Mouse (Mus musculus): ENCODE data around the gene Fank1. TPM values are rescaled to one million over a fixed set of nuclear protein-coding genes. Genes with fewer than 3 reads are reported as not detected.
A peak's percentile ranks its signal among the peaks of the same experiment; 100 is the strongest.

Gene Fank1
- total RNA-seq, 1 experiment from 2014 or later, result not detected

DNA sequence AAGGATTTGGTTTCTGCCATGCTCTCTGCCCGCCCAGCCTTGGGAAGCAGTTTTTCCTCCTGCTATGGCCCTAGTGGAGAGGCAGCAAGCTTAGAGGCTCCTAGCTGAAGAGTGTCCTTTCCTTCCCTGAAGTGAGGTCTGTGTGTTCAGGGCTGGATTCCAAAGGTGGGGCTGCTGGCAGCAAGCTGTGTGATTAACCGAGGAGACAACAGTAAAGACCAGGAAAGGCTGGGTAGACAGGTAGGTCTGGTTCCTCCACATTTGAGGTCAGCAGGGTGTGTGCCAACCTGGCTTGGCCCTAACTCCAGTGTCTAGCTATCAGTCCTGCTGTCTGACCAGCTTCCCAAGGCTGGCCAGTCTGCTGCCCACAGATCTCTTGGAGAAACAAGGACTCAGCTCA, 18.1 kb downstream of the Fank1 start:
- ATAC-seq (replicated peaks in 1 of 2; ENCODE audit: insufficient read depth in 1 of 2, low FRiP score in 2 of 2, low TSS enrichment in 1 of 2, low read depth in 1 of 2, poor library complexity in 2 of 2, severe bottlenecking in 2 of 2), result no peak

DNA sequence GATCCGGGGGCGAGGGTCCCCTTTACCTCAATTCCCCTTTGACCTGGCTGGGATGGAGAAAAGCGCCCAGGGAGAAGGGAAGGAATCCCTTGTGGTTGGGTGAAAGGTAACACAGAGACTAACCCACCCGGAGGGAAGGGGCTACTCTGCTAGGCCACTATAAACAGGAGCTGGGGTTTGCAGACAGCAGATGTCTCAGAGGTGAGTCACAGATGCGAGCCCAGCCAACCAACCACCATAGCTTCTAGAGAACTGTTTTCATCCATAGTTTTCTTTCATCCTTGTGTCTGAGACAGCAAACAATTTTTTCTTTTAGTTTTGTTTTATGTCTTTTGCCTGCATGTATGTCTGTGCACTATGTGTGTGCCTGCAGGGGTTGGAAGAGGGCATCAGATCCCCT, 23.3 kb downstream of the Fank1 start:
- ATAC-seq (replicated peaks in 1 of 2; ENCODE audit: insufficient read depth in 1 of 2, low FRiP score in 2 of 2, low TSS enrichment in 1 of 2, low read depth in 1 of 2, poor library complexity in 2 of 2, severe bottlenecking in 2 of 2), result no peak

- no peak for ATAC-seq (replicated peaks in 1 of 2; ENCODE audit: insufficient read depth in 1 of 2, low FRiP score in 2 of 2, low TSS enrichment in 1 of 2, low read depth in 1 of 2, poor library complexity in 2 of 2, severe bottlenecking in 2 of 2)
These were observed 25.2 kb downstream of the Fank1 start for GRCm38 (mm10) chr7:133801823-133802222.

GRCm38 (mm10) chr7:133805614-133806175, 29.0 kb downstream of the Fank1 start:
- peak; percentile 75 to 76; a peak in 3 of 4 replicates for ATAC-seq (replicated peaks in 1 of 2; ENCODE audit: insufficient read depth in 1 of 2, low FRiP score in 2 of 2, low TSS enrichment in 1 of 2, low read depth in 1 of 2, poor library complexity in 2 of 2, severe bottlenecking in 2 of 2)

DNA sequence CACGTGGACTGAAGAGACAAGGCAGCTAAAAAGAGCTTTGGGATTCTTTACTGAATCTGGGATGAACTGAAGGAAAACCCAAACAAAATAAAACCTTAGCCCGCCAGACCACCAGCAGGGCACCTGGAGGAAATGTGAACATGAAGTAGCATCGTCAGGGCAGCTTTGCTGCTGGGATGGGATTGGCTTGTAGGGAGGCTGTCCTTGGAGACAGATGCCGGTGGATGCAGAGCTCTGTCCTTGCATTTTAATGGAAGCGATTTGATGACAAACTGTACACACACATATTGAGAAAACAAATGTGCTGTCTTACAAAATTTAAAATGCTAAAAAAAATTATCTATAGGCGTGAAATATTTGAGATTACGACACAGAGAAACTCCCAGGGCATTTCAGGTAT, 36.3 kb downstream of the Fank1 start:
- ATAC-seq (replicated peaks in 1 of 2; ENCODE audit: insufficient read depth in 1 of 2, low FRiP score in 2 of 2, low TSS enrichment in 1 of 2, low read depth in 1 of 2, poor library complexity in 2 of 2, severe bottlenecking in 2 of 2), result no peak

- ATAC-seq (replicated peaks in 1 of 2; ENCODE audit: insufficient read depth in 1 of 2, low FRiP score in 2 of 2, low TSS enrichment in 1 of 2, low read depth in 1 of 2, poor library complexity in 2 of 2, severe bottlenecking in 2 of 2), result no peak
These were observed 36.7 kb downstream of the Fank1 start for GRCm38 (mm10) chr7:133813331-133813730.

DNA sequence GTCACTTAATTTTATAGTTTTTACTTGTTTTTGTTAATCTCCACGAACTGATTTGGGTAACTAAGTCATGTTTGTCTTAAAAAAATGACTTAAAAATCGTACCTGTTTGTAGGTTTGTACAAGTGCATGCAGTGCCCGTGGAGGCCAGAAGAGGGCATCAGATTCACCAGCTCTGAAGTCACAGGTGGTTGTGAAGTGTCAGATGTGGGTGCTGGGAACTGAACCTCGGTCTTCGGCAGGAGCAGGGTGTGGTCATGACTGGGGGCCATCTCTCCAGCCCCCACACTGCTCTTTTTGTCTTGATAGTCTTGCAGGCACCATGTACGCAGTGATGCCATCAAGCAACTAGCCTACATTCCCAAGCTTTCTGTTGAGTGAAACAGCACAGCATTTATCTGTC, 47.1 kb downstream of the Fank1 start:
- no peak for ATAC-seq (replicated peaks in 1 of 2; ENCODE audit: insufficient read depth in 1 of 2, low FRiP score in 2 of 2, low TSS enrichment in 1 of 2, low read depth in 1 of 2, poor library complexity in 2 of 2, severe bottlenecking in 2 of 2)

GRCm38 (mm10) chr7:133824579-133824978, 47.9 kb downstream of the Fank1 start:
- ATAC-seq (replicated peaks in 1 of 2; ENCODE audit: insufficient read depth in 1 of 2, low FRiP score in 2 of 2, low TSS enrichment in 1 of 2, low read depth in 1 of 2, poor library complexity in 2 of 2, severe bottlenecking in 2 of 2), result no peak

DNA sequence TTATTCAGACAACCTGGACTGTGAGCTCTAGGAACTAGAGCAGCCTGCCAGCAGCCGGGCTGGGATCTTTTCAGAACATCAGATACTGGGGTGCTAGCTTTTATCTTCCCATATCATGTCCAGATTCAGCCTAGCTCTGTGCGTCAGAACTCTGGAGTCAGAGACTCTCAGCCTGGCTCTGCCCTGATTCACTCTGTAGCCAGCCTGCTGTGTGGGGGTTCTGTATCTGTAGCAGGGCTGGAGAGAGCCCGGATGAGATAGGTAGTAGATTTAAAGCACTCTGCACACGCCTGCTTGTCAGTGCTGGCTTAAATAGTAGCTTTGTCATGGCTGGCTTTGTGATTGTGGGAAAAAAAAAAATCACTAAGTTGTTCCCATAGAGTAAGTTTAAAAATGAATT, 51.9 kb downstream of the Fank1 start:
- no peak for ATAC-seq (replicated peaks in 1 of 2; ENCODE audit: insufficient read depth in 1 of 2, low FRiP score in 2 of 2, low TSS enrichment in 1 of 2, low read depth in 1 of 2, poor library complexity in 2 of 2, severe bottlenecking in 2 of 2)

DNA sequence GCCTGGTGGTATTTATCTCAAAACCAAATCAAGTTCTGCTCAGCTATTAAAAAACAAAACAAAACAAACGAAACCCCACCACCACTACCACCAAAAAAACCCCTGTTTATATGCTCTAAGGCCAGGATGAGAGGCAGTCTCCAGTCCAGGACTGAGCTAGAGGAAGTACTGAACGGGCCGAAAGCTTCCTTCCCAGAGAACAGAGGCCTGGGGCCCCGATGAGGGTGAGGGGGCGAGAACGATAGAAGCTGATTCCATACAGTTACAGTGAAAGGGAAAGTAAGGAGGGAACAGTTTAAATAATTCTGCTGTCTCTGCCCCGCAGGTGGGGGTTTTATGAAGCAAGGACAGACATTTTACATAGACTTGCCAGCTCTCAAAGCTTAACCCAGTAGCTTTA, 52.9 kb downstream of the Fank1 start:
- peak; percentile 64 to 83 for ATAC-seq (replicated peaks in 1 of 2; ENCODE audit: insufficient read depth in 1 of 2, low FRiP score in 2 of 2, low TSS enrichment in 1 of 2, low read depth in 1 of 2, poor library complexity in 2 of 2, severe bottlenecking in 2 of 2)

GRCm38 (mm10) chr7:133839546-133839945, 62.9 kb downstream of the Fank1 start:
- 0 out of 4 replicates have a peak, but pooled peaks have one; percentile 22 to 32 for ATAC-seq (replicated peaks in 1 of 2; ENCODE audit: insufficient read depth in 1 of 2, low FRiP score in 2 of 2, low TSS enrichment in 1 of 2, low read depth in 1 of 2, poor library complexity in 2 of 2, severe bottlenecking in 2 of 2)

GRCm38 (mm10) chr7:133842079-133842478, 65.4 kb downstream of the Fank1 start:
- ATAC-seq (replicated peaks in 1 of 2; ENCODE audit: insufficient read depth in 1 of 2, low FRiP score in 2 of 2, low TSS enrichment in 1 of 2, low read depth in 1 of 2, poor library complexity in 2 of 2, severe bottlenecking in 2 of 2), result no peak

GRCm38 (mm10) chr7:133847175-133847574, 70.5 kb downstream of the Fank1 start:
- ATAC-seq (replicated peaks in 1 of 2; ENCODE audit: insufficient read depth in 1 of 2, low FRiP score in 2 of 2, low TSS enrichment in 1 of 2, low read depth in 1 of 2, poor library complexity in 2 of 2, severe bottlenecking in 2 of 2), result no peak

DNA sequence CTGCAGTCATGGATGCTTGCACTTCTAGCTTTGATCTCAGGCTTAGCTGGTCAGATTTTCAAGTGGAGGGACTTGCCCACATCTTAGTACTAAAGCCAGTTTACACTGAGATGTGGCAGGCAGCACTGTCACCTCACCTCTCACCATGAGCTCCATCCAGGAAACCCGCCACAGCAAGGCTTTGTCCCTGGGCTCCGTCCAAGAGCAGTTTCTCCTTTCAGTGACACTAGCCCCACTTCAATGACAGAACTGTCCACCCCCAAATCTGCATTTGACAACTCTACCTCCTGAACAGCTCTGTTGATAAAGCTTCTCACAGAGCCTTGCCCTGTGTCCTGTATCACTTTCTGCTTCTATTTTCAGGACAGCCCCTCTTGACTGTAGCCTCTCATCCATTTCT, 71.5 kb downstream of the Fank1 start:
- ATAC-seq (replicated peaks in 1 of 2; ENCODE audit: insufficient read depth in 1 of 2, low FRiP score in 2 of 2, low TSS enrichment in 1 of 2, low read depth in 1 of 2, poor library complexity in 2 of 2, severe bottlenecking in 2 of 2), result no peak

- no peak for ATAC-seq (replicated peaks in 1 of 2; ENCODE audit: insufficient read depth in 1 of 2, low FRiP score in 2 of 2, low TSS enrichment in 1 of 2, low read depth in 1 of 2, poor library complexity in 2 of 2, severe bottlenecking in 2 of 2)
These were observed 74.1 kb downstream of the Fank1 start for GRCm38 (mm10) chr7:133850735-133851134.

DNA sequence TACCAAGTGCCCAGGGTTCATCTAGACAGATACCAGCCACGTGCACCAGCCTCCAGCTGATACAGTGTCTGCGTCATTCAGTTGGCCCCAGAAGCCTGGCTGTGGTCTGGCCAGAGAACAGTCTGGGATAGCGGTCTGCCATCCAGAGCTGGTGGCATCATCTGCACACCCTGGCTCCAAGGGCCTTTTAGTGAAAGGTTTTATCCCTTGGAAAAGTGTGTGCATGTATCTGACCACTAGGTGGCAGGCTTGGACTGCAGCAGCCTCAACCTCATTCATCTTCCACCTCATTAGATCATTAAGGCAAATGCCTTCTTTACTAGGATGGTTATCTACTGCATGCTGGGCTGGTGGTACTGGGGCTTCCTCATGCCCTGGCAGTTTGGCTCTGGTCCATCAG, 79.6 kb downstream of the Fank1 start:
- peak; percentile 78 to 91 for ATAC-seq (replicated peaks in 1 of 2; ENCODE audit: insufficient read depth in 1 of 2, low FRiP score in 2 of 2, low TSS enrichment in 1 of 2, low read depth in 1 of 2, poor library complexity in 2 of 2, severe bottlenecking in 2 of 2)

GRCm38 (mm10) chr7:133858506-133858905, 81.8 kb downstream of the Fank1 start:
- no peak for ATAC-seq (replicated peaks in 1 of 2; ENCODE audit: insufficient read depth in 1 of 2, low FRiP score in 2 of 2, low TSS enrichment in 1 of 2, low read depth in 1 of 2, poor library complexity in 2 of 2, severe bottlenecking in 2 of 2)

DNA sequence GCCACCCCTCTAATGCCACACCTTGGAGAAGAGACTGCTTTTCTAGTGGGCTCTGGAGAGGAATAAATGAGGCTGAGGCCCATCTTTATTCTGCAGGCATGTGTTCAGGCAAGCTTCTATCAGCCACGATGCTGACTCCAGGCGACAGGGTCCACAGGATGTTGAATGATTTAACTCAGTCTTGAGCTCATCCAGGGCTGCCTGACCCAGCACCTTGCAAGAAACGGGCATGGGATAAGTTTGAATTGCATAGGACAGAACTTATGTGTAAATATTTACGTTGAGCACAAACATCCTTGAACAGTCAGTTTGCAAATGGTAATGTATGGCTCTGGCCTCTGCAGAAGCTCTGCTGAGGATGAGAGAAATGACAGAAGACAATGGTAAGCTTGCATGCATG, 82.9 kb downstream of the Fank1 start:
- no peak for ATAC-seq (replicated peaks in 1 of 2; ENCODE audit: insufficient read depth in 1 of 2, low FRiP score in 2 of 2, low TSS enrichment in 1 of 2, low read depth in 1 of 2, poor library complexity in 2 of 2, severe bottlenecking in 2 of 2)

DNA sequence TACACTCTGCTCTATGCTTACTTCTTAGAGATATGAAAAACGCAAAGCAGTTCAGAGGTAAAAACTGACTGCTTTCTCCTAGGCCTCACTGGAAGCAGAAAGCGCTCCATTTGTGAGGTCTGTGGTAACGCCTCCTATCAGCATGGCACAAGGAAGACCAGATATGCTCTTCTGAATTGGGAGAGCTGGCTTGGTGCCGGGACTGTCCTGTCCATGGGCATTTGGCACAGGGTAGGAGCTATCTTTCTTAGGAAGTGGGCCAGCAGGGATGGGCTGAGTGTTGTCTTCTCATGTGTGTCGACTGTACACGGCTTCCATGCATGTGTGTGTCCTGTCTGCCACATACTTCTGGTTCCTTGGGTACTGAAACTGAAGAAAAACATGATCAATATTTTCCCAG, 85.6 kb downstream of the Fank1 start:
- no peak for ATAC-seq (replicated peaks in 1 of 2; ENCODE audit: insufficient read depth in 1 of 2, low FRiP score in 2 of 2, low TSS enrichment in 1 of 2, low read depth in 1 of 2, poor library complexity in 2 of 2, severe bottlenecking in 2 of 2)

GRCm38 (mm10) chr7:133862723-133863122, 86.1 kb downstream of the Fank1 start:
- no peak for ATAC-seq (replicated peaks in 1 of 2; ENCODE audit: insufficient read depth in 1 of 2, low FRiP score in 2 of 2, low TSS enrichment in 1 of 2, low read depth in 1 of 2, poor library complexity in 2 of 2, severe bottlenecking in 2 of 2)

Data from hematopoietic stem cell, adult 5-6 weeks (primary cell).